Mouse (Mus musculus) embryo, embryonic 11 days (tissue): ENCODE data around the gene Actb.

ENCODE experiments used
- DNase-seq: peaks from one replicate; pipeline ENCODE4 v3.0.0-alpha.2; 2015

Actb gene

DNA sequence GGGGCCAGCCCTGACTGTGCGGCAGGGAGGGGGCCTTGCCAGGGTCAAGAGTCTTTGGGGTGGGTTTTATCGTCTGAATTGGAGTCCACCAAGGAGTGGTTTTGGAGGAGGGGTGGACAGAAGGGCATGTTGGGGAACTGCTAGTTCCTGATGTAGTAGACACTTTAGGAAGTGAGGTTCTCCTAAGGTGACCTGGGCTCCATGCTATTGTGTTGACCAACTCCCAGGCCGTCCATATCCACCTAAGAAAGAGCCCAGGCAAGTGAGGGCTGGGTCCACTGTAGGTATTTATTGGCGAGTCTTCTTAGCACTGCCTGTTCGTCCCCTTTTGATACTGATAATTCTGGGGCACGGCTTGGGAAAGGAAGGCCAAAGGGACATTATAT is 14.5 kb upstream of the Actb start:
- DNase-seq, result no peak

DNA sequence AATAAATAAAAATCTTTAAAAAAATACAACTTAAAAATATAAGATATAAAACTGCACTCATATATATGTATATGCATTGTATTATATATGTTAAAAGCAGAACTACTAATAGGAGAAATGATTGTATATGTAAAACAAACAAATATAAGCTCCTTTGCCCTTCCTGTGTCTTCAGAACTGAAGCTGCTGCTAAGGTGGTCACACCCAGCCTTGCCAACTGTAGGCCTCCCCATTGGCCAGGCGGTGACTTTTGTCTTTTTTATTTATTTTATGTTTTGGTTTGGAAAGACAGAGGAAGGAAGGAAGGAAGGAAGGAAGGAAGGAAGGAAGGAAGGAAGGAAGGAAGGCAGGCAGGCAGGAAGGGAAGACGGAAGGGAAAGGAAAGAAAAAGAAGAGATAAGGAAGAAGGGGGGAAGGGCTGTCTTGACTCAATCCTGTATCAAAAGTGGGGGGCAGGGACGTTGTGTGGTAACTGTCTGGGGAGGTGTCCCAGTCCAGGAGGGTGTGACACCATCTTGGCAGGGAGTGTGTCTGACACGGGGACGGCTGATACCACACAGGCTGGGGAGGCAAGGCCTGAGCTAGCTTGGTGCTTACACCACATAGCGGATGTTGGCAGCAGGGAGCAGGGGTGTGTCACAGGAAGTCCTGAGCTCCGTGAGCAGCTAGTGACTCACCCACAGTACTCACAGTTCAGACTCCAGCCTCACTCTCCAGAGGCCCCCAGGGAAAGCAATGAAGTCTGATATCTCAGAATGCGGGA is 13.9 kb upstream of the Actb start:
- DNase-seq, result no peak

DNA sequence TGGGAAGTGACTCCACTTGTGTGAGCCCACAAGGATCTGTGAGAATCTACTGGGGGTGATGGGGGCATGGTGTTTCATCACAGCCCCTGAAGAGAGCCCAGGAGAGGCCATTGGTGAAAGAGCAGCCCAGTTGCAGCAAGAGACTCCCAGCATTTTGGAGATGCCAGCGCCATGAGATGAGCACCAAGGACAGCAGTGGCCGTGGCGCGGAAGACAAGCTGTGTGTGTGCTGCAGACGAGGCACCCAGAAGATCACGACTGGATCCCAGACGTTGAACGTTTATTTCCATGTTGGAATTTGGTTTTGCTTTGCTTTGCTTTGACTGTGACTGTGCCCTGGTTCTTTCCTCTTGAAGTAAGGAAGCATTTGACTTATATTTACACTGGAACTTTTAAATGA is 10.8 kb upstream of the Actb start:
- no peak for DNase-seq

DNA sequence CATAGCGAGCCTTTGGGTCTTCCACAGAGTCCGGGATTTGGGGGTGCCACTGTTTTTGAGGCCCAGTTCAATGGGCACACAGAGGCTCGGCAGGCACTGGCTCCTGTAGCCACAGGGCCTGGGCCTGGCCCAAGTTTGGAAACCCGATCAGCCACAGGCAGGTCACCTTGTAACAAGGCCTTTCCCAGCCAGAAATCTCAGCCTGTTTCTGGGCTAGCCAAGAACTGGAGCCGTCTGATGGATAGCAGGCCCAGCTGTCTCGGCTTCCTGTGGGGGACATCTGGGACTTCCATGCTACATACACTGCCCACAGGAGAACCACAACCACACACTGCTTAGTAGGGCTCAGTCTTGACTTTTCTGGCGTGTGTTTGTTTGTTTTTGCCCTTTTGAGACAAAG is 10.0 kb upstream of the Actb start:
- no peak for DNase-seq

DNA sequence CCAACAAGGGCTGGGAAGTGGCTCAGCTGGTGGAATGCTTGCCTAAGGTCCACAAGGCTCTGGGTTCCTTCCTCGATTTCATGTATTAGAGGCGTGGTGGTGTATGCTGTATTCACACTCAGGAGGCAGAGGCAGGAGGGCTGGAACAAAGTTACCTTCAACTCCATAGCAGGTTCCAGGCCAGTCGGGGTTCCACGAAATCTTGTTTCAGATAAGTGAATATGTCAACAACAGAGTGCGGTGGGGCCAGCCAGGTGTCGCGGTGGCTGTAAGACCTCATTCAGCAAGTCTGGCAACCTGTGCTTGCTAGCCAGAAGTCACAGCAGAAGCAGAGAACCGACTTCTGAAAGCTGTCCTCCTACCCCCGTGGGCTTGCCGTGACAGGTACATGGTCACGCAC is 8.7 kb upstream of the Actb start:
- DNase-seq, result no peak

DNA sequence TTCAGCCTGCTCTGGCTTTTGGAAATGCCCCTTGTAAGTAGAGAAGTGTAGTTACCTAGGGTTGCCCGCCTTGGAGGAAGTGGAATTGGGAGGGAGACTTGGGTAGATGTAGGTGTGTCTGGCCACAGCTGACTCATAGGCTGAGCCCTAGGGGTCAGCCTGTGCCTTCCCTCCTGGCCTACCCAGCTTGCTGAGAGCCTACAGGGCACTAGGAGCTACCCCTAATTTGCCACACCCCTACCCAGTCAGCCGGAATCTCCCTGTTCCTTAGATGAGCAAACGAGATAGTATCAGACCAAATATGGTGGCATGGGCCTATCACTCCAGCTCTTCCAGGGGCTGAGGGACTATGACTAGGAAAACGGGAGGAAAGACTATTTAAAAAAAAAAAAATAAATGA is 6.2 kb upstream of the Actb start:
- no peak for DNase-seq

DNA sequence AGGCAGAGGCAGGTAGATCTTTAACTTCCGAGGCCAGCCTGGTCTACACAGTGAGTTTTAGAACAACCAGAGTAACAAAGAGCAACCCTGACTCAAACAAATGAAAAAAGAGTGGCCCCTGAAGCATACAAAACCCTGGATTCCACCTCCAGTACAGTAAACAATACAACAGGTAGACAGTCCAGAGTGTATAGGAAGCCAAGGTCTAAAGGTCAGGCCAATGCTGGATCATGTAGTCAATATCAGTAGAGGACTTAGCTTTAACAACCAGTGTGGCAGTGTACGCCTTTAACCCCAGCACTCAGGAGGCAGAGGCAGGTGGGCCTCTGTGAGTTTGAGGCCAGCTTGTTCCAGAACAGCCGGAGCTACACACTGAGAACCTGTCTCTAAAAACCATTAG is 5.8 kb upstream of the Actb start:
- no peak for DNase-seq

DNA sequence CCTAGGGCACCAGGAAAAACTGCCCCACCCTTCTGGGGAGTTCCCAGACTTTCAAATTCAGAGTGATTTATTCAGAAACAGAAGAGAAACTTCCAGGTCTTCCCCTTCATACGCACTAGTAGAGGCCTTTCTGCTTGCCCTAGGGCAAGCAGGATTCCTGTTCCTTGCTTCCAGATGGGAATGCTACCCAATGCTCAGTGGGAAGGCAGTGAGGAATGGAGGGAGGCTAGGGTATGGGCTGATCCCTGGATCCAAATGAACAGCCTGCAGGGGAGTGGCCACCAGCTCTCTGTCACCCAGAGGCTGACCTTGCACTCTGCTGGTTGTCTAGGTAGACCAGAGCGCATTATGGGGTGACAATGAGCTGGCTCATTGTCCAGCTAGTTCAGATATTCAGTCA is 5.1 kb upstream of the Actb start:
- no peak for DNase-seq

DNA sequence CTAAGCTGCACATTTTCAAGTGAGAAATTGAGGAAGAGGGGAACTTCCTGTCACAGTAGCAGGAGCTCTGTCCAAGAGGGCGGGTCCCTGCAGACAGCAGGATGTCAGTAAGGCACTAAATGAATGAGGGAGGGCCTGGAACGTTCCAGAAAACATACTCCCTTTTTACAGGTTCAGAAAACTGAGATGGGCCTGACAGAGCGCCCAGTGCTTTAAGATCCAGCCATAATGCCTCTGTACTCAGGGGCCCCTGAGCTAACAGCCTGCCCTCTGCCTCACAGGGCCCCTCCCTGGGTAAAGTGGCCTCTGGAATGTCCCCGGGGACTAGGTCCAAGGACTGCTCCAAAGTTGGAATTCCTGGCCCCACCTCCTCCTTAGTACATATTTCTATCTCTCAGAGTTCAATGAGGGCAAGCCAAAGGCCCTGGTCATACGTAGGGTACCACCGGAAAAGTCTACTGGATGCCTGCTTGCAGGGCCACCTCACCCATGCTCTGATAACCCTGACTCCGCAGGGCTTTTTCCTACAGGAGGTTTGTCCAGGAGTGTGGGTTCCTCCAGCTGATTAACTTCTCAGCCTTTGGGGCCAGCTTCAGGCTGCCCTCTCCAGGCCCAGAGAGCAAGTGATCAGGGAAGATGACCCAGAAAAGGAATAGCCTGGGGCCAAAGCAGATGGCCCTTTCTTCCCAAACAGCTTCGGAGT is 3.2 kb upstream of the Actb start:
- no peak for DNase-seq

DNA sequence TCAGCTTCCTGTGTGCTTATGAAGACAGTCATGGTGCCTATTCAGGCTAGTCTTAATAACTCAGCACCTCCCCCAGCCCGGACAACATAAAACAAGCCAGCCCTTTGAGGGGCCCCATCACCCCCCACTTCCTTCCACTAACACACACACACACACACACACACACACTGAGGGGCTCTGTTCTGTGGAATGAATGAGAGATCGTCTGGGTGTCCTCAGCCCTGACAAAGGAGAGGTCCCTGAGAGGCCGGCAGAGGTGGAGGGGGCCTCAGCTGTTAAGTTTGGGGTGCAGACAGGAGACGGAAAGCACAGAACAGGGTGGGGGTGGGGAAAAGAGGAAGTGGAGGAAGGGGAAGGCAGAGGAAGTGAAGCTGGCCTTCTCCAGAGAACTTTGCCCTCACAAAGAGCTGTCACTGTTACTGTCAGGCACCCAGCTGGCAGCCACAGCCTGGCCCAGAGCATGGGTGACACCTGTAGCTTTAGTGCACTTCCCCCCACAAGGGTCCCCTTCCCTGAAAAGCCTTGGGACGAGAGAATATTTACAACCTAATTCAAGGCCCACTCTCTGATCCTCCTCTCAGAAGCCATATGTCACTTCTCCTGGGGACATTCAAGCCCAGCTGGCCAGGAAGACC is 2.5 kb upstream of the Actb start:
- no peak for DNase-seq

DNA sequence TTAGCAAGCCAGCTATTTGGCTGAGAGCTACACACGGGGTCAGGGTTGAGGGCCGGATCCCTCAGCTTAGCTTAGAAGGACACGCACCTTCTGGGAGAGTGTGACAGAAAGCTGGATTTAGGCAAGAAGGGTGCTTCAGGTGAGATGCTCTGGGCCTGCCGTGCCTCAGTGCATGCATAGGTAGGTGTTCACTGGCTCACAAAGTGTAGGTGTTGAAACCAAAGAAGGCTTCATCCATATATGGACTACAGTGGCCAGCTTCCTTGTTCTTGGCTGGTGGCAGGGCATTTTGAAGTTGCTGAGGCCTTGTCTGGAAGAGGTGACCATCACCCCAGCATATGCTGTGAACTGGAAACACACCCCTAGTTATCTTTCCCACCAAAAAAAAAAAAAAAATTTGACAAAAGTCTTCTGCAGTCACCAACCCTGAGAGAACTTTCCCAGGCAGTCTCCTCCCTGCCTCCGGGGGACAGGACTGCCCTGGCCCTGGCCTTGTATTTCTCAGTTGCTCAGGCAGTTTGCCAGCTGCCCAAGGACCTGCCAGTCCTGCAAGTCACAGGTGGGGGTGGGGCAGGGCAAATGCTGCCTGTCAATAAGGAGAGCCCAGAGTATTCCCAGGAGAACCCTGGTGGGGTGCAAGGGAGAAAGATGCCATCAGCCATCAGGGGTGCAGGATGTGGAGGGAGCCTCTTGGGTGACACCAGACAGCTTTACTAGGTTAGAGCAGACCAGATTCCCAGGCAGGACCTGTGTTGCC is 1.4 kb upstream of the Actb start:
- DNase-seq, result no peak

DNA sequence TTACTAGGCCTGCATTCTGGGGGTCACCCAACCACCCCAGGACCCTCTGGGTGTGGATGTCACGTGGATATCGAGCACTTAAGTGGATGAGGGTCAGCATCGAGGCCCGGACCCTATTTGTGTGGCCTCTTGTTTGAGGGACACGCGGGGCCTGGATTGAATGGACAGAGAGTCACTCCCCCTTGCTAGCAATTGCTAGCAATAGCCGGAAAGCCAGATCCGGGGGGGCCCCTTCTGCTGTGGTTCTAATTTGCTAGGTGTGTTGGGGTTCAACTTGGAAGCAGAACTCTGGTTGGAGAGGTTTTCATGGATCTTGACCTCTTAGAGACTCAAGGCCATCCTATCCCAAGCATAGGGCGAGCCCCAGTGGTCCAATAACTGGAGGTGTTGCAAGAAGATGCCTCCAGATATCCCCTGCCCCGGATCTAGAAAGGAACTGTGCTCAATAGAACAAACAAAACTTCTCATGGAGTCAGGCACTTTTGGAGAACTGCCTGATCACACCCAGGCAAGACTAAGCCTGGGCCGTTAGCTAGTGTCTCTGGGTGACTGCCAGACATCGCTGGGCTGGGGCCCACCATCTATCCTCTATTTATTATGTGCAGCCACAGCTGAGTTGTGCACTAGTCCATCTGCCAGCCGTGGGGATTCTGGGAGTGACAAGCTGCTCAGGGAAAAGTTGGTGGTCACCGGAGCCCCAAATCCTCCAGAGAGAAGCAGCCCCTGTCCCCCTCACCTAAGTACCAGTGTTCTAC is 671 bp upstream of the Actb start:
- DNase-seq, result no peak

DNA sequence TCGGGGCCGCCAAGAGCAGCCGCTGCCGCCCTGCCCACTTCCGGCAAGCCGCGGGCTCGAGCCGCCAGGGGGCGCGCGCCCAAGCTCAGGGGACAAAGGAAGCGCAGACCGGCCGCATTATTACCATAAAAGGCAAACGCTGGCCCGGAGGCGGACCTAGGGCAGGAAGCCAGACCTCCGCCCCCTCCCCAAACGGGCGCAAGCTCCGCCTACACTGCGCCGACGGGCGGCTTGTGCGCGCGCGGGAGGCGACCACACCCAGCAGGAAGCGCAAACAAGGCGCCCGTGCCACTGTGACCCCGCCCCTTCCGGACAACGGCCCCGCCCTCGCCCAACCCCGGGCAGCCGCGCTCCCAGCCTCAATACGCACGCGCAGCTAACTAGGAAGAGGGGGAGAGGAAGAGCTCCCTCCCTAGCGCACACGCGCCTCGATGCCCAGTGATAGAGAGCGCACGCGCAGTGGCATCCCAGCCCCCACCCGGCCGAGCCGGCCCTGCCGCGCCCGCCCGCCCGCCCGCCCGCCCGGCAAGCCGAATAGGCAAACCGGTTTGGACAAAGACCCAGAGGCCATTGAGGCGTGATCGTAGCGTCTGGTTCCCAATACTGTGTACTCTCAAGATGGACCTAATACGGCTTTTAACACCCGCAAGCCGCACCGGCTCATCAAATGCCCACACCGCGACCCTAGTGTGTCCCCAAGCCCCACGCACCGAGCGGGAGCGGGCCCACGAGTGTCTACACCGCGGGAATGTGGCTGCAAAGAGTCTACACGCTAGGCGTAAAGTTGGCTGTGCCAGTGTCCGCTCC is 626 bp downstream of the Actb start:
- peak; percentile 98 for DNase-seq

DNA sequence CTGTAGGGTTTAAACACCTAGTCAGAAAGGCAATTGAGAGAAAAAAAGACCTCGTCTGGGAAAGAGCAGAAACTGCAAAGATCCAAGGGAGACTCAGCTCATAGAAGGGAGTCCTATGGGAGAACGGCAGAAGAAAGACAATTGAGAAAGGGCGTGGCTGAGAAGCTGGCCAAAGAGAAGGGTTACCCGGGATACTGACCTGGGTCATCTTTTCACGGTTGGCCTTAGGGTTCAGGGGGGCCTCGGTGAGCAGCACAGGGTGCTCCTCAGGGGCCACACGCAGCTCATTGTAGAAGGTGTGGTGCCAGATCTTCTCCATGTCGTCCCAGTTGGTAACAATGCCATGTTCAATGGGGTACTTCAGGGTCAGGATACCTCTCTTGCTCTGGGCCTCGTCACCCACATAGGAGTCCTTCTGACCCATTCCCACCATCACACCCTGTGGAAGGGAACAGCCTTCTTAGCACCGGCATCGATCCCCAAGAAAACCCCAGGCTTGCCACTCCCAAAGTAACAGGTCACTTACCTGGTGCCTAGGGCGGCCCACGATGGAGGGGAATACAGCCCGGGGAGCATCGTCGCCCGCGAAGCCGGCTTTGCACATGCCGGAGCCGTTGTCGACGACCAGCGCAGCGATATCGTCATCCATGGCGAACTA is 1.4 kb downstream of the Actb start:
- DNase-seq, result no peak

DNA sequence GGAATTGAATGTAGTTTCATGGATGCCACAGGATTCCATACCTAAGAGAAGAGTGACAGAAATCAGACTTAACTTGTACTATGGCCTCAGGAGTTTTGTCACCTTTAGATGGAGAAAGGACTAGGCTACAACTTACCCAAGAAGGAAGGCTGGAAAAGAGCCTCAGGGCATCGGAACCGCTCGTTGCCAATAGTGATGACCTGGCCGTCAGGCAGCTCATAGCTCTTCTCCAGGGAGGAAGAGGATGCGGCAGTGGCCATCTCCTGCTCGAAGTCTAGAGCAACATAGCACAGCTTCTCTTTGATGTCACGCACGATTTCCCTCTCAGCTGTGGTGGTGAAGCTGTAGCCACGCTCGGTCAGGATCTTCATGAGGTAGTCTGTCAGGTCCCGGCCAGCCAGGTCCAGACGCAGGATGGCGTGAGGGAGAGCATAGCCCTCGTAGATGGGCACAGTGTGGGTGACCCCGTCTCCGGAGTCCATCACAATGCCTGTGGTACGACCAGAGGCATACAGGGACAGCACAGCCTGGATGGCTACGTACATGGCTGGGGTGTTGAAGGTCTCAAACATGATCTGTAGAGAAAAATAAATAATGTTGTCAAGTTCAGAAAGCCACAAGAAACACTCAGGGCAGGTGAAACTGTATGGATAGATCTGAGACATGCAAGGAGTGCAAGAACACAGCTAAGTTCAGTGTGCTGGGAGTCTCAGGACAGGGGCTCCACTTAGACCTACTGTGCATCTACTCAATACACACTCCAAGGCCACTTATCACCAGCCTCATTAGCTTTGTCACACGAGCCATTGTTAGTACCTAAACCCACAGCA is 2.1 kb downstream of the Actb start:
- DNase-seq, result no peak

DNA sequence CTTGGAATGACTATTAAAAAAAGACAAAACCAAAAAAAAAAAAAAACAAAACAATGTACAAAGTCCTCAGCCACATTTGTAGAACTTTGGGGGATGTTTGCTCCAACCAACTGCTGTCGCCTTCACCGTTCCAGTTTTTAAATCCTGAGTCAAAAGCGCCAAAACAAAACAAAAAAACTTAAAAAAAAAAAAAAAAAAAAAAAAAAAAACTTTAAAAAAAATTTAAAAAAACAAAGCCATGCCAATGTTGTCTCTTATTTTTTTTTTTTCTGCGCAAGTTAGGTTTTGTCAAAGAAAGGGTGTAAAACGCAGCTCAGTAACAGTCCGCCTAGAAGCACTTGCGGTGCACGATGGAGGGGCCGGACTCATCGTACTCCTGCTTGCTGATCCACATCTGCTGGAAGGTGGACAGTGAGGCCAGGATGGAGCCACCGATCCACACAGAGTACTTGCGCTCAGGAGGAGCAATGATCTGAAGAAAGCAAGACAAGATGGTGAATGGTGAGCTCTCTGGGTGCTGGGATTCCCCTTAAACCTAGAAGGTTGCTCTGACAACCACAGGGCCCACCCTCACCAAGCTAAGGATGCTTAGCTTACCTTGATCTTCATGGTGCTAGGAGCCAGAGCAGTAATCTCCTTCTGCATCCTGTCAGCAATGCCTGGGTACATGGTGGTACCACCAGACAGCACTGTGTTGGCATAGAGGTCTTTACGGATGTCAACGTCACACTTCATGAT is 2.9 kb downstream of the Actb start:
- no peak for DNase-seq

DNA sequence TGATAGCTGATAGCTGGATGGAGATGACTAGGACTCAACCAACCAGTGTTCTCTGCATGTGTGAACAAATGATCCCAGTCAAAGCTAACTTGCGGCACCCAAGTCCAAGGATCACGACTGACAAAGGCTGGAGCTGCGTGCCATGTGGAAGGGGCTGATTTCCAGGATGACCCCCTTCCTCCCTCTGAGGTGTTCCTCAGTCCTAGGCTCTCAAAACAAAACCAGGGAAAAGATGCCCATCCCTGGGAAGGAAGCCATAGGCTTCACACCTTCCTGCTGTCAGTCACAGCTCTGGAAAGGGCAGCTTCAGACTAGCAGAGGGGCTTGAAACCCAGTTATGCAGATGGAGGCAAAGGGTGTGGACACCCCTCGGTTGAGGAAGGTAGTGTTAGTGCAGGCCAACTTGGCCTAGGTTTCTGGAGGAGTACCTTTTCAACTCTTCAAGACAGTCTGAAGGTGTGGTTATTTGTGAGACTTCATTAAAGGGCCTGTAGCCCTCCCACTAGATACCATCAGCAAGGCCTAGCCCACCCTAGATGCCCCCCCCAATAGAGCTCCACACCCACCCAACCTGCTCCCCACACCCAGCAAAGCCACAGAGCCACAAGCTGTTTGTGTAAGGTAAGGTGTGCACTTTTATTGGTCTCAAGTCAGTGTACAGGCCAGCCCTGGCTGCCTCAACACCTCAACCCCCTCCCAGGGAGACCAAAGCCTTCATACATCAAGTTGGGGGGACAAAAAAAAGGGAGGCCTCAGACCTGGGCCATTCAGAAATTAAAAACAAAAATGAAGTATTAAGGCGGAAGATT is 3.8 kb downstream of the Actb start:
- no peak for DNase-seq

DNA sequence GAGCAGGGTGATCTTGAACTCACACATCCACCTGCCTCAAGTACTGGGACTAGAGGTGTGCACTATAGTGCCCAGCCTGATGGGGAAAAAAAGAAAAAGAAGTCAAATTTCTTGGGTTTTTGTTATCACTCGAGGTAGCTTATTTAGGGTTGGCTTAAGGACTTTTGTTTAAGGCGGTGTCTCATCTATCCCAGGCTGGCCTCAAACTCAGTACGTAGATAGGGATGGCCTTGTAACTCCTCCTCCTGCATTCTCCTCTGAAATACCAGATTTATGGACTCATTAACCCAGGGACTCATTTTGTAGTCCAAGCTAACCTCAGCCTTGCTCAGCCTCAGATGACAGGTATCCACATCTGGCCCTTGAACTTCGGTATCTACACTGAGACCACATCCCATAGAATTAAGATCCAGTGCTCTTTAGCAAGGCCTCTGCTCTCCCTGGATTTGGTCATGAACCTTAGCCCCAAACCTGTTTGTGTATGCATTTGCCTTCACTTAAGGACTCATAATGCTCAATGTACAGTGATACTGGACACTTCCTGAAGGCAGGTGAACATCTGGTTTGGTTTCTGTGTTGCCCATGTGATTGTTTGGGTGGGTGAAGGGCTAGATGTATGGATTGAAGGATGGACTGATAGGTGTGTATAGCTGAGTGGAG is 4.6 kb downstream of the Actb start:
- DNase-seq, result peak; percentile 43
